Mouse (Mus musculus): ENCODE measurements around the gene Serpinh1. TPM values are rescaled to one million over a fixed set of nuclear protein-coding genes. Genes with fewer than 3 reads are reported as not detected.

Gene Serpinh1
- total RNA-seq, 2 experiments from 2014 or later: 557 to 601 TPM

- no peak for DNase-seq
These were observed 26.9 kb downstream of the Serpinh1 start for GRCm38 (mm10) chr7:99326128-99326527.

GRCm38 (mm10) chr7:99324810-99325209 lies 28.2 kb downstream of the Serpinh1 start:
- DNase-seq: no peak

GRCm38 (mm10) chr7:99323321-99323700 lies 29.7 kb downstream of the Serpinh1 start:
- no peak for DNase-seq

GRCm38 (mm10) chr7:99322691-99323320 lies 30.2 kb downstream of the Serpinh1 start:
- no peak for DNase-seq

GRCm38 (mm10) chr7:99320524-99320923 lies 32.5 kb downstream of the Serpinh1 start:
- no peak for DNase-seq

- no peak for DNase-seq
These were observed 35.6 kb downstream of the Serpinh1 start for GRCm38 (mm10) chr7:99317475-99317874.

GRCm38 (mm10) chr7:99316207-99316606 lies 36.8 kb downstream of the Serpinh1 start:
- no peak for DNase-seq

- DNase-seq: no peak
These were observed 38.5 kb downstream of the Serpinh1 start for GRCm38 (mm10) chr7:99314565-99314964.

GRCm38 (mm10) chr7:99313253-99313652 lies 39.8 kb downstream of the Serpinh1 start:
- DNase-seq: no peak

GRCm38 (mm10) chr7:99312671-99313143 lies 40.3 kb downstream of the Serpinh1 start:
- DNase-seq: no peak

- DNase-seq: no peak
These were observed 41.0 kb downstream of the Serpinh1 start for GRCm38 (mm10) chr7:99312058-99312457.

- DNase-seq: no peak
These were observed 41.6 kb downstream of the Serpinh1 start for GRCm38 (mm10) chr7:99311433-99311832.

GRCm38 (mm10) chr7:99306640-99307039 lies 46.4 kb downstream of the Serpinh1 start:
- no peak for DNase-seq

- DNase-seq: no peak
These were observed 47.4 kb downstream of the Serpinh1 start for GRCm38 (mm10) chr7:99305688-99306087.

- DNase-seq: peak; percentile 62
These were observed 48.1 kb downstream of the Serpinh1 start for GRCm38 (mm10) chr7:99304949-99305372.

- no peak for DNase-seq
These were observed 49.0 kb downstream of the Serpinh1 start for GRCm38 (mm10) chr7:99304029-99304428.

GRCm38 (mm10) chr7:99300650-99301175 lies 52.3 kb downstream of the Serpinh1 start:
- DNase-seq: no peak

Other genes with a start within 250 kb of the Serpinh1 start
- 10 to 100 TPM; 33.2 to 34.5 TPM for gene Uvrag, start 212.1 kb downstream of the Serpinh1 start, total RNA-seq (2021)
- 10 to 100 TPM; 69.7 to 78.2 TPM for gene Dgat2, start 170.5 kb downstream of the Serpinh1 start, total RNA-seq (2021)
- gene Mogat2, start 114.6 kb downstream of the Serpinh1 start, total RNA-seq (2021): not detected
- 1 to 10 TPM; 4.6 to 4.8 TPM for gene Map6, start 85.8 kb downstream of the Serpinh1 start, total RNA-seq (2021)
- 10 to 100 TPM; 40.7 to 42.6 TPM for gene Gdpd5, start 28.2 kb upstream of the Serpinh1 start, total RNA-seq (2021)
- 1 to 10 TPM; 1.3 to 1.4 TPM for gene Klhl35, start 112.8 kb upstream of the Serpinh1 start, total RNA-seq (2021)
- gene Rps3, start 130.5 kb upstream of the Serpinh1 start, total RNA-seq (2021): 100 to 1,000 TPM; 440 to 487 TPM
- gene Arrb1, start 182.2 kb upstream of the Serpinh1 start, total RNA-seq (2021): 10 to 100 TPM; 31.0 to 32.5 TPM

Measured in heart, postnatal 4 days (tissue).